Mouse (Mus musculus) bone marrow, adult 2 months (tissue): ENCODE measurements at regions not wholly inside any gene's neighbourhood (a gene's known extent, or its start where the extent isn't known, plus 50 kb on each side); places are given as distances from the start of the nearest gene placed in this dataset.

ENCODE experiments used
- CTCF ChIP-seq: fragments of 200-500 bp; IDR thresholded peaks from 2 replicates; pipeline ENCODE4 v1.5.1; 2011; ENCODE audit warnings: low read length, control low read depth; ENCODE audit not compliant: control insufficient read depth, insufficient read depth
- POLR2A ChIP-seq: fragments of 200-500 bp; IDR thresholded peaks from 2 replicates; pipeline ENCODE4 v1.6.1; 2011; ENCODE audit warnings: low read depth, mild to moderate bottlenecking, control low read depth, low read length, borderline replicate concordance; ENCODE audit not compliant: control insufficient read depth

DNA sequence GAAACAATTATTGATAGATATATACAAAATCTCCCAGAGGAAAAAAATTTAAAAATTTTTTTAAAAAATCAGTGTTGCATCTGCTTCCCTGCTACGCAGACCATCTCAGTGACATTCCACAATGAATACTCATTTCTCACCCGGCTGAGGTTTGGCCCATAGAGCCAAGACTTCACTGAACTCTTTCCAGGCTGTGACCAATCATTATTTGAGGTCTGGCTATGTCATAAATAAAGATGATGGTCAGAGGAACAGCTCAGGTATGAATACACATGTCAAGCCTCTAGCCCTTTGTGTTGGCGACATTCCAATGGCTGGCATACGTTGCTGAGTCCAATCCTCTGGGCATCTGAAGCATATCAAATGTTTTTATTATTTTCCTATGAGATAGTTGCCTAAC, 216.1 kb downstream of the Rps12 start:
- TF ChIP-seq CTCF (no peak), POLR2A (no peak)
